Mouse (Mus musculus) brain, embryonic 14.5 days (tissue): Measurements from ENCODE around the gene Shld2.

Experiments
- CTCF ChIP-seq: fragments of 200-500 bp; IDR thresholded peaks from 2 replicates; pipeline ENCODE4 v1.5.1; 2012; ENCODE audit warnings: inconsistent platforms, mild to moderate bottlenecking, moderate library complexity, borderline replicate concordance; ENCODE audit not compliant: insufficient read depth, insufficient read length; ENCODE audit errors: extremely low read depth
- POLR2A ChIP-seq: fragments of 200-500 bp; IDR thresholded peaks from 2 replicates; pipeline ENCODE4 v1.6.1; 2012; ENCODE audit warnings: mild to moderate bottlenecking, inconsistent platforms, borderline replicate concordance; ENCODE audit not compliant: poor library complexity, insufficient read depth, insufficient read length, severe bottlenecking; ENCODE audit errors: extremely low read depth

GRCm38 (mm10) chr14:34351660-34352059, 41.4 kb upstream of the Shld2 start:
- no peak for TF ChIP-seq CTCF
- no peak for TF ChIP-seq POLR2A
